Mouse (Mus musculus) liver, embryonic 12.5 days (tissue): ENCODE measurements around the gene Tmco4. TPM values are rescaled to one million over a fixed set of nuclear protein-coding genes. Genes with fewer than 3 reads are reported as not detected.

Experiments
- ATAC-seq: fragments of 200-750 bp; cut with Nextera tagmentation; 2 replicates; pipeline ENCODE4 v1.8.0; 2017; ENCODE audit warnings: moderate number of reproducible peaks, mild to moderate bottlenecking, moderate library complexity
- H3K27ac ChIP-seq: fragments of 300-500 bp; sonication (generic); 2 replicates; pipeline ENCODE4 v1.5.1; 2016; ENCODE audit warnings: mild to moderate bottlenecking
- H3K27me3 ChIP-seq: fragments of 300-500 bp; sonication (generic); replicated peaks from 2 replicates; pipeline ENCODE4 v1.6.1; 2016; ENCODE audit warnings: mild to moderate bottlenecking, moderate library complexity
- H3K36me3 ChIP-seq: fragments of 300-500 bp; sonication (generic); 2 replicates; pipeline ENCODE4 v1.6.1; 2016; ENCODE audit warnings: mild to moderate bottlenecking, moderate library complexity
- H3K4me1 ChIP-seq: fragments of 300-500 bp; sonication (generic); 2 replicates; pipeline ENCODE4 v1.6.1; 2016
- H3K4me2 ChIP-seq: fragments of 300-500 bp; sonication (generic); 2 replicates; pipeline ENCODE4 v1.6.1; 2016; ENCODE audit warnings: mild to moderate bottlenecking, moderate library complexity
- H3K4me3 ChIP-seq: fragments of 300-500 bp; sonication (generic); 2 replicates; pipeline ENCODE4 v1.5.1; 2016; ENCODE audit warnings: mild to moderate bottlenecking, moderate library complexity
- H3K9ac ChIP-seq: fragments of 300-500 bp; sonication (generic); 2 replicates; pipeline ENCODE4 v1.6.1; 2016; ENCODE audit warnings: mild to moderate bottlenecking, moderate library complexity
- H3K9me3 ChIP-seq: fragments of 300-500 bp; sonication (generic); replicated peaks from 2 replicates; pipeline ENCODE4 v1.6.1; 2016; ENCODE audit warnings: mild to moderate bottlenecking, moderate library complexity
- whole genome bisulfite sequencing: fragments of 180-500 bp; shearing (Covaris S2); methylation state at CpG from one replicate; pipeline ENCODE4 v1.1.7; 2016; ENCODE audit not compliant: insufficient replicate concordance; 5-methylcytosine and 5-hydroxymethylcytosine counted together
- polyA plus RNA-seq: library from polyadenylated mRNA; unstranded; fragments of >200 nt; fragmentation: Nextera tagmentation; extraction: Ambion mirVana; gene quantifications from 2 replicates; pipeline ENCODE4 v1.2.1, GENCODE M21; 2016

The Tmco4 gene
- polyA plus RNA-seq, 1 experiment from 2014 or later: 2.5 TPM

- no peak overlapping the region for H3K9ac ChIP-seq
- WGBS: 77% methylated on average over 5 of the region's 5 CpGs
- ATAC-seq: no peak
- H3K9me3 ChIP-seq: peaks cover 8% of the 10 kb centered on the region; the same call in 1 of the 2 replicates
- no peak overlapping the region for H3K27ac ChIP-seq
- H3K4me2 ChIP-seq: no peak overlapping the region
- no peaks in the 10 kb centered on the region for H3K36me3 ChIP-seq
- H3K27me3 ChIP-seq: peaks cover 4% of the 10 kb centered on the region; the same call in 1 of the 2 replicates
- H3K4me3 ChIP-seq: no peak overlapping the region
- H3K4me1 ChIP-seq: no peaks in the 10 kb centered on the region
Observed at GRCm38 (mm10) chr4:139046354-139046753, 73.7 kb downstream of the Tmco4 start.

DNA sequence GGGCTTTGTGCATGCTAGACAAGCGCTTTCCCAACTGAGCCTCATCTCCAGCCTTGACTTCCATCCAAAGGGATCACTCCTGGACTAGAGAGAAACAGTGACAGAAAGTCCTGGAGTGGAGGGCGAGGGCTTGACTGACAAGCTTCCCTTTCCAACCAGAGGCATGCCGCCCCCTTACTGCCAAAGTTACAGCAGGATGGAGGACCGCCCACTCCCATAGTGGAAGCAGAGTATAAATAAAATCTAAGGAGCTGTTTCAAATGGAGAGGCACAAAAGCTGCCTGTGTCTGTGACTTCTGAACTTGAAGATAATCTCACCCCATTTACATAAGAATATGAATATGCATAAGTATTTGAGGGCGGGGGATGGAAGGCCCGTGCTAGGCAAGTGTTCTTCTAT lies 75.8 kb downstream of the Tmco4 start:
- H3K4me3 ChIP-seq: no peak overlapping the region
- H3K4me1 ChIP-seq: no peaks in the 10 kb centered on the region
- ATAC-seq: no peak
- H3K27me3 ChIP-seq: no peaks in the 10 kb centered on the region
- H3K27ac ChIP-seq: no peak overlapping the region
- 60% methylated on average over 6 of the region's 6 CpGs for WGBS
- H3K9ac ChIP-seq: no peak overlapping the region
- H3K36me3 ChIP-seq: no peaks in the 10 kb centered on the region
- peaks cover 8% of the 10 kb centered on the region; the same call in 1 of the 2 replicates for H3K9me3 ChIP-seq
- no peak overlapping the region for H3K4me2 ChIP-seq

- no peak overlapping the region for H3K4me3 ChIP-seq
- H3K27ac ChIP-seq: no peak overlapping the region
- no peaks in the 10 kb centered on the region for H3K9me3 ChIP-seq
- H3K4me2 ChIP-seq: no peak overlapping the region
- no peak overlapping the region for H3K9ac ChIP-seq
- 55% methylated on average over 7 of the region's 7 CpGs for WGBS
- no peak for ATAC-seq
- 0 out of 2 replicates have a peak, but pooled peaks cover 3% of the 10 kb centered on the region for H3K27me3 ChIP-seq
- no peaks in the 10 kb centered on the region for H3K4me1 ChIP-seq
- H3K36me3 ChIP-seq: no peaks in the 10 kb centered on the region
Observed at GRCm38 (mm10) chr4:139052796-139053195, 80.1 kb downstream of the Tmco4 start.

DNA sequence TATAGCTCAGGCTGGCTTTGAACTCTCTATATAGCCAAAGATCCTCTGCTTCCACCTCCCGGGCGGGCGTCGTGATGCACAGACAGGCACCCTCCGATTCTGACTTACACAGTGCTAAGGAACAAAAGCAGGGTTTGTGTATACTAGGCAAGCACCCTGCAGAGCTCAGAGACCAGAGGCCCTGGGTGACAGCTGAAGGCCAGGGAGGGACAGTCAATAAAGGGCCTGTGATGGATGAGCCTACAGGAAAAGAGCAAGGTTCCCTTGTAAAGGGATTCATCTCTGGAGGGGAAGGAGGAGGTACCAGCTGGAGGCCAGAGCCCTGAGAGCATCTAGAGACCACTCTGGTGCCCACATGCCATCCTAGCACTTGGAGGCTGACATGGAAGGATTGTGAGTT lies 80.7 kb downstream of the Tmco4 start:
- no peaks in the 10 kb centered on the region for H3K36me3 ChIP-seq
- no peak overlapping the region for H3K27ac ChIP-seq
- H3K4me3 ChIP-seq: no peak overlapping the region
- no peaks in the 10 kb centered on the region for H3K4me1 ChIP-seq
- H3K4me2 ChIP-seq: no peak overlapping the region
- no peak overlapping the region for H3K9ac ChIP-seq
- WGBS: 62% methylated on average over 5 of the region's 5 CpGs
- no peak for ATAC-seq
- 0 out of 2 replicates have a peak, but pooled peaks cover 3% of the 10 kb centered on the region for H3K27me3 ChIP-seq
- H3K9me3 ChIP-seq: no peaks in the 10 kb centered on the region

GRCm38 (mm10) chr4:139054300-139054923 lies 81.7 kb downstream of the Tmco4 start:
- Histone ChIP-seq H3K4me3 (no peak overlapping the region), H3K4me2 (no peak overlapping the region), H3K4me1 (no peaks in the 10 kb centered on the region), H3K27ac (no peak overlapping the region), H3K36me3 (no peaks in the 10 kb centered on the region), H3K9ac (no peak overlapping the region), H3K27me3 (0 out of 2 replicates have a peak, but pooled peaks cover 3% of the 10 kb centered on the region), H3K9me3 (no peaks in the 10 kb centered on the region)
- ATAC-seq: no peak
- WGBS: 45% methylated on average over 9 of the region's 9 CpGs

DNA sequence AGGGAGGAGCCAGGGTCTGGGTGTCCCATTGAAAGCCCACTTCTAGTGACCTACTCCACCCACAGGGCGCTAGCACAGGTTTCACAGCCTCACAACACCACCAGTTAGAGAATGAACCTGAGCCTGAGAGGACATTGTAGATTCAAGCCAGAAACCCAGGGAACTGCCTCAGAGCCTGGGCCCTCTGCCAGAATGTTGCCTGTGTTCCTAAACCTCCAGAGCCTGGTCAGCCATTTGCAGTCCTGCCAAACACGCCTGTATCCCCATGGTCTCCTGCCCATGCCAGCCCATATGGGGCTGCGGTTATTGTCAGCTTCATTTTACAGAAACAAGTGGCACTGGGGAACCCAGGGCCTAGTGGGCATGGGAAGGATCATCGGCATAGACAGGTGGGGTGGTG lies 82.6 kb downstream of the Tmco4 start:
- H3K4me2 ChIP-seq: no peak overlapping the region
- ATAC-seq: no peak

DNA sequence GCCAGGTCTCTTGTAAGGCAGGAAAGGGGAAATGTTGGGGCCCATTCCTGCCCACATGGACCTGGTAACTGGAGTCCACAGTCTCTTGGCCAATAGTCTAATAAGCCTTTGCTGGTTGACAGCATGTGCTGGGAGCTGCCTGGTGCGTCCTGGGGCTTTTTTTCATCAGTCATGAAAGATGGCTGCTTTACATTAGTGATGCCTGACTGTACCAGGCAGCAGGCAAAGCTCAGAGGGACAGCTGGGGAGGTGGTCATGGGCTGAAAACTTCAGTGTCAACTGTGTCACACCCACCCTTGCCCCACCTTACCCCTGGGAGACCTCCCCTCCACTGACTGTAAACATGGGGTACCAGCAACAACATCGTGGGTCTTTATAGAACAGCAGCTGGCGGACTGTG lies 83.1 kb downstream of the Tmco4 start:
- Histone ChIP-seq H3K4me2 (no peak overlapping the region), H3K4me1 (no peaks in the 10 kb centered on the region), H3K27ac (no peak overlapping the region), H3K4me3 (no peak overlapping the region), H3K36me3 (no peaks in the 10 kb centered on the region), H3K9ac (no peak overlapping the region), H3K9me3 (no peaks in the 10 kb centered on the region), H3K27me3 (peaks cover 11% of the 10 kb centered on the region; the same call in 1 of the 2 replicates)
- no peak for ATAC-seq
- WGBS: 59% methylated on average over 3 of the region's 3 CpGs

More for the DNA sequence above, 82.6 kb downstream of the Tmco4 start:
- Histone ChIP-seq H3K36me3 (no peaks in the 10 kb centered on the region), H3K9me3 (no peaks in the 10 kb centered on the region), H3K4me1 (no peaks in the 10 kb centered on the region), H3K27me3 (peaks cover 9% of the 10 kb centered on the region; the same call in 1 of the 2 replicates), H3K9ac (no peak overlapping the region), H3K4me3 (no peak overlapping the region), H3K27ac (no peak overlapping the region)
- 67% methylated on average over 4 of the region's 4 CpGs for WGBS

DNA sequence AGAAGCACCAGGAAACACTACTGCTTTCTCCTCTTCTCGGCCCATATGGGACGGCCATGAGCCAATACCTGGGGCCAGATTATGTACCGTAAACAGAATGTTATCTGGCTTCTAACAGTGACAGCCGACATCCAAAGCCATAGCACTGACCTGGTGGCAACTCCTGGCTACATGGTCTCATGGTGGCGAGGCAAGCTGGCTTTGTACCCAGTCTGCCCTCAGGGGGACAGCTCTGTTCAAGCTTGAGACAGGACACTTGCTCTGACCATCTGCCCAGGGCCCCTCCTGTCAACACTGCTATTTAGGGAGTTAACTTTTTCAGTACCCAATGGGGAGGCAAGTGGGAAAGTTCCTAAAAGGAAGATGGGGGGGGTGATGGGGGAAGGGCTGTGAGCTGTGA lies 84.6 kb downstream of the Tmco4 start:
- H3K27ac ChIP-seq: no peak overlapping the region
- no peaks in the 10 kb centered on the region for H3K9me3 ChIP-seq
- H3K4me2 ChIP-seq: no peak overlapping the region
- no peak overlapping the region for H3K4me3 ChIP-seq
- H3K4me1 ChIP-seq: no peaks in the 10 kb centered on the region
- no peak for ATAC-seq
- H3K27me3 ChIP-seq: peaks cover 13% of the 10 kb centered on the region; the same call in 1 of the 2 replicates
- WGBS: 57% methylated on average over 5 of the region's 5 CpGs
- no peaks in the 10 kb centered on the region for H3K36me3 ChIP-seq
- H3K9ac ChIP-seq: no peak overlapping the region

- 71% methylated on average over 5 of the region's 5 CpGs for WGBS
- no peaks in the 10 kb centered on the region for H3K4me1 ChIP-seq
- no peaks in the 10 kb centered on the region for H3K9me3 ChIP-seq
- H3K27ac ChIP-seq: no peak overlapping the region
- H3K36me3 ChIP-seq: no peaks in the 10 kb centered on the region
- H3K4me2 ChIP-seq: no peak overlapping the region
- no peak for ATAC-seq
- H3K27me3 ChIP-seq: peaks cover 13% of the 10 kb centered on the region; the same call in 1 of the 2 replicates
- no peak overlapping the region for H3K4me3 ChIP-seq
- no peak overlapping the region for H3K9ac ChIP-seq
Observed at GRCm38 (mm10) chr4:139058029-139058428, 85.3 kb downstream of the Tmco4 start.

- Histone ChIP-seq H3K4me1 (no peaks in the 10 kb centered on the region), H3K36me3 (no peaks in the 10 kb centered on the region), H3K27me3 (peaks cover 19% of the 10 kb centered on the region), H3K27ac (no peak overlapping the region), H3K9me3 (no peaks in the 10 kb centered on the region), H3K4me3 (no peak overlapping the region), H3K4me2 (no peak overlapping the region), H3K9ac (no peak overlapping the region)
- no peak for ATAC-seq
- 9% methylated on average over 7 of the region's 7 CpGs for WGBS
Observed at GRCm38 (mm10) chr4:139059569-139059968, 86.9 kb downstream of the Tmco4 start.

GRCm38 (mm10) chr4:139064831-139065230 lies 92.1 kb downstream of the Tmco4 start:
- H3K36me3 ChIP-seq: no peaks in the 10 kb centered on the region
- no peak for ATAC-seq
- no peak overlapping the region for H3K9ac ChIP-seq
- no peak overlapping the region for H3K4me2 ChIP-seq
- no peak overlapping the region for H3K4me3 ChIP-seq
- 73% methylated on average over 5 of the region's 5 CpGs for WGBS
- no peak overlapping the region for H3K27ac ChIP-seq
- peaks cover 48% of the 10 kb centered on the region for H3K27me3 ChIP-seq
- no peaks in the 10 kb centered on the region for H3K4me1 ChIP-seq
- H3K9me3 ChIP-seq: no peaks in the 10 kb centered on the region

DNA sequence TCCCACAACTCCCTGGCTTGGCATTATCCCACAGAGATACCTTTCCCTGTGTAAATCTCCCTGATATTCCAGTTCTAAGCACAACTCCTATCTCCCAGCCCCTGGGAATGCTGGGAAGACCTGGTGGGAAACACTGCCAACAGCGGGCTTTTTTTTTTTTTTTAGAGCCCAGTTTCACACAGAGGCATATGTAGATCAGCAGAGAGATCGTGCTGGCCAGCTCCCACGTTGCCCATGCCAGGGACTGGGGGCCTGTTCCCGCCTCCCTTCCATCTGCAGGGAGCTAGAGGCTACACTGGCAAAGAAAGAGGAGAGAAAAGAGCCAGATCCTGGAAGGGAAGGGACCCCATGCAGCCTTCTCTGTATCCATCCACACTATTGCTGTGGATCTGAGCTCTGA lies 95.6 kb downstream of the Tmco4 start:
- Histone ChIP-seq H3K9ac (no peak overlapping the region), H3K27ac (no peak overlapping the region), H3K36me3 (no peaks in the 10 kb centered on the region), H3K4me3 (no peak overlapping the region), H3K4me1 (no peaks in the 10 kb centered on the region), H3K9me3 (no peaks in the 10 kb centered on the region), H3K27me3 (peaks cover 70% of the 10 kb centered on the region), H3K4me2 (no peak overlapping the region)
- no peak for ATAC-seq
- WGBS: 15% methylated on average over 4 of the region's 4 CpGs

DNA sequence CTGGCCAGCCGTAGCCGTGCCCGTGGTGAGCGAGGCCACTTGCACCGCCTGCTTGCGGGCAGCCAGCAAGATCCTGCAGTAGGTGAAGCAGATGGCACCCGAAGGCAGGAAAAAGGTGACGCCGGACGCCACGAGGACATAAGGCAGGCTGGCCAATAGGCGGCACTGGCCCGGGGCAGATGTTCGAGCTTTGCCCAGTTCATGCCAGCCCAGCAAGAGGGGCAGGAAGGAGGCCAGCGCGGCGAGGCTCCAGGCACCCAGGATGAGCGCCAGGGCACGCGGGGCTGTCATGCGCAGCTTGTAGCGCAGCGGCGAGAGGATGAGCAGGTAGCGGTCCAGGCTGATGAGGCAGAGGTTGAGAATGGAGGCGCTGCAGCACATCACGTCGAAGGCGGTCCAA lies 101.4 kb downstream of the Tmco4 start:
- peaks cover 89% of the 10 kb centered on the region for H3K27me3 ChIP-seq

More for the DNA sequence above, 101.4 kb downstream of the Tmco4 start:
- Histone ChIP-seq H3K9me3 (no peaks in the 10 kb centered on the region), H3K36me3 (no peaks in the 10 kb centered on the region), H3K27ac (no peak overlapping the region), H3K4me1 (peaks cover 8% of the 10 kb centered on the region; the same call in 1 of the 2 replicates), H3K9ac (no peak overlapping the region), H3K4me2 (no peak overlapping the region), H3K4me3 (no peak overlapping the region)
- WGBS: 15% methylated on average over 29 of the region's 29 CpGs
- no peak for ATAC-seq
